Mouse (Mus musculus): Measurements from ENCODE around the gene Zfp936. TPM values are rescaled to one million over a fixed set of nuclear protein-coding genes. Genes with fewer than 3 reads are reported as not detected.
"Not testable (repeated sequence)": the region's sequence is repeated elsewhere in the genome, so short reads cannot be mapped to it uniquely, and the experiment has no call there.

Zfp936 gene
- total RNA-seq (2015; ENCODE audit: low replicate concordance): not detected in 2 replicates
- not detected in 2 replicates for total RNA-seq (2017; ENCODE audit: low replicate concordance)

DNA sequence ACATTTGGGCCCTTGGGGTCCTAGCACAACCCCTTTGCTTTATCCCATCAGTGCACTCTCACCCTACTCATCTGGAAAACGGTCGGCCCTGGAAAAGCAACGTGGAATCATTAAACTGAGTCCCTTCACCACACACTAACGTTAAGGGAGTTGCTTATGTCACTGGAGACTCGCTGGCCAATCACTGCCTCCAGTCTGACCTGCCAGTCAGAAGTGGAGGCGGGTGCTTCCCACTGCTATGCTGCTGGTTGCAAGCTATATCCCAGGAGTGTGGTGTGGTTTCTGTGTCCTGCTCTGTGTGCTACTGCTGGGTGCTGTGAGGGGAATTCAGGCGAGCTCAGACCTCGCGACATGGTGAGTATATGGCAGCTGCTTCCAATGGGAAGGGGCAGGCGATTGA is at the start of gene Zfp936:
Gene Zfp936, plus strand, starts transcription at position 301 of the 400 bp plus-strand sequence.
- not testable (repeated sequence) for ATAC-seq (replicated peaks; ENCODE audit: low FRiP score, poor library complexity, severe bottlenecking)

- ATAC-seq (replicated peaks; ENCODE audit: low FRiP score, poor library complexity, severe bottlenecking): no peak
Measured at GRCm38 (mm10) chr7:43077831-43078230, 36.2 kb upstream of the Zfp936 start.

GRCm38 (mm10) chr7:43128691-43129090 is 14.7 kb downstream of the Zfp936 start:
- not testable (repeated sequence) for ATAC-seq (replicated peaks; ENCODE audit: low FRiP score, poor library complexity, severe bottlenecking)

GRCm38 (mm10) chr7:43164121-43164520 is 50.1 kb downstream of the Zfp936 start:
- not testable (repeated sequence) for ATAC-seq (replicated peaks; ENCODE audit: low FRiP score, poor library complexity, severe bottlenecking)

DNA sequence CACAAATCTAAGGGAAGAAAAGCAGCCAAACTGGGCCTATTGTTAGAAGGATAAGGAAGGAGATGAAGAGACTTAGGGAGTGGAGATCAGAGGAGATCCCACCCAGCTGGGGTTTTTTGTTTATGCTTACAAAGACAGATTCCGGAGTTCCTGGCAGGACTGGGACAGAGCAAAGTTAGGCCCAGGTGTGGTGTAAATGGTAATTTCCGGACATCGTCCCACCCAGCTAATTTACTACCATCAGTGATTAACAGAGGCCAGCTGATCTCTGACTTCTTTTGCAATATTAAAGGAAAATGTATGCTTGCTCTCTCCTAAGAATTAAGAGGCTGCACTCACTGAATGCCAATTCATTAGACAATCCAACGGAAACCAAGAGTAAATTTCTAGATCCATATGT is 53.1 kb downstream of the Zfp936 start:
- not testable (repeated sequence) for ATAC-seq (replicated peaks; ENCODE audit: low FRiP score, poor library complexity, severe bottlenecking)

GRCm38 (mm10) chr7:43167811-43168210 is 53.8 kb downstream of the Zfp936 start:
- not testable (repeated sequence) for ATAC-seq (replicated peaks; ENCODE audit: low FRiP score, poor library complexity, severe bottlenecking)

GRCm38 (mm10) chr7:43168212-43168611 is 54.2 kb downstream of the Zfp936 start:
- ATAC-seq (replicated peaks; ENCODE audit: low FRiP score, poor library complexity, severe bottlenecking): not testable (repeated sequence)

- ATAC-seq (replicated peaks; ENCODE audit: low FRiP score, poor library complexity, severe bottlenecking): no peak
Measured at GRCm38 (mm10) chr7:43177003-43177702, 63.1 kb downstream of the Zfp936 start.

GRCm38 (mm10) chr7:43213781-43214180 is 99.8 kb downstream of the Zfp936 start:
- not testable (repeated sequence) for ATAC-seq (replicated peaks; ENCODE audit: low FRiP score, poor library complexity, severe bottlenecking)

Other genes with a start within 250 kb of the Zfp936 start
- not detected in 2 replicates for gene Gm2381, start 247.0 kb upstream of the Zfp936 start, total RNA-seq (2015; ENCODE audit: low replicate concordance)
- not detected in 2 replicates for gene Gm2381, start 247.0 kb upstream of the Zfp936 start, total RNA-seq (2017; ENCODE audit: low replicate concordance)
- gene Vmn2r63, start 180.4 kb upstream of the Zfp936 start, total RNA-seq (2015; ENCODE audit: low replicate concordance): 0.19 TPM in 1 of 2 replicates, not detected in the other
- gene Vmn2r63, start 180.4 kb upstream of the Zfp936 start, total RNA-seq (2017; ENCODE audit: low replicate concordance): not detected in 2 replicates
- gene Gm9268, start 95.5 kb upstream of the Zfp936 start, total RNA-seq (2015; ENCODE audit: low replicate concordance): not detected in 2 replicates
- not detected in 2 replicates for gene Gm9268, start 95.5 kb upstream of the Zfp936 start, total RNA-seq (2017; ENCODE audit: low replicate concordance)
- 8.2 and 11.7 TPM in 2 replicates for gene Zfp715, start 199.1 kb downstream of the Zfp936 start, total RNA-seq (2015; ENCODE audit: low replicate concordance)
- gene Zfp715, start 199.1 kb downstream of the Zfp936 start, total RNA-seq (2017; ENCODE audit: low replicate concordance): 2.6 and 3.0 TPM in 2 replicates
- 2.3 and 7.7 TPM in 2 replicates for gene Siglecf, start 237.1 kb downstream of the Zfp936 start, total RNA-seq (2015; ENCODE audit: low replicate concordance)
- gene Siglecf, start 237.1 kb downstream of the Zfp936 start, total RNA-seq (2017; ENCODE audit: low replicate concordance): 6.0 and 6.6 TPM in 2 replicates